Mouse (Mus musculus) lung, postnatal 14 days (tissue): ENCODE results near the gene Rnf180.

ENCODE experiments used
- DNase-seq: peaks from one replicate; pipeline ENCODE4 v3.0.0; 2021

Rnf180 gene

GRCm38 (mm10) chr13:105121617-105122016, 173.0 kb downstream of the Rnf180 start:
- DNase-seq = no peak

GRCm38 (mm10) chr13:105111599-105111998, 183.0 kb downstream of the Rnf180 start:
- no peak for DNase-seq

GRCm38 (mm10) chr13:105104385-105104784, 190.2 kb downstream of the Rnf180 start:
- DNase-seq = no peak

GRCm38 (mm10) chr13:105100705-105101104, 193.9 kb downstream of the Rnf180 start:
- no peak for DNase-seq

- DNase-seq = no peak
These were observed 198.3 kb downstream of the Rnf180 start for GRCm38 (mm10) chr13:105096316-105096715.

GRCm38 (mm10) chr13:105089276-105089675, 205.3 kb downstream of the Rnf180 start:
- DNase-seq = no peak

GRCm38 (mm10) chr13:105081862-105082261, 212.8 kb downstream of the Rnf180 start, which contains the start of gene 4933425L06Rik:
Gene 4933425L06Rik (plus strand): TSS chr13:105082122.
- no peak for DNase-seq
